Mouse (Mus musculus) ES-E14 (cell line): ENCODE results near the gene Elane.

Experiments used
- HCFC1 ChIP-seq: IDR thresholded peaks from 2 replicates; pipeline ENCODE4 v1.6.1; 2012; ENCODE audit warnings: low read length, inconsistent platforms, borderline replicate concordance; ENCODE audit not compliant: insufficient read depth
- ZC3H11A ChIP-seq: IDR thresholded peaks from 2 replicates; pipeline ENCODE4 v1.6.1; 2012; ENCODE audit warnings: low read depth, mild to moderate bottlenecking, inconsistent platforms, low read length, borderline replicate concordance
- ZNF384 ChIP-seq: IDR thresholded peaks from 2 replicates; pipeline ENCODE4 v1.6.1; 2012; ENCODE audit warnings: low read depth, low read length, inconsistent platforms

- TF ChIP-seq ZC3H11A (no peak), HCFC1 (no peak), ZNF384 (no peak)
These were observed 34.2 kb downstream of the Elane start for GRCm38 (mm10) chr10:79920056-79920890.
